Mouse (Mus musculus): ENCODE measurements around the gene Tmsb15l.
A peak's percentile ranks its signal among the peaks of the same experiment; 100 is the strongest.
"Not testable (repeated sequence)": the region's sequence is repeated elsewhere in the genome, so short reads cannot be mapped to it uniquely, and the experiment has no call there.

The Tmsb15l gene

GRCm38 (mm10) chrX:136976424-136977084 is at the start of gene Tmsb15l, which contains the start of gene Tmsb15b1:
Gene Tmsb15l, minus strand, starts transcription at chrX:136976869.
Gene Tmsb15b1, minus strand, starts transcription at chrX:136976874.
- DNase-seq (ENCODE audit: low spot score in 2 of 2), result peak; percentile 64 to 82

- peak; percentile 30 to 38 for DNase-seq (ENCODE audit: low spot score in 2 of 2)
Observed at GRCm38 (mm10) chrX:137019310-137019709, 42.6 kb upstream of the Tmsb15l start.

DNA sequence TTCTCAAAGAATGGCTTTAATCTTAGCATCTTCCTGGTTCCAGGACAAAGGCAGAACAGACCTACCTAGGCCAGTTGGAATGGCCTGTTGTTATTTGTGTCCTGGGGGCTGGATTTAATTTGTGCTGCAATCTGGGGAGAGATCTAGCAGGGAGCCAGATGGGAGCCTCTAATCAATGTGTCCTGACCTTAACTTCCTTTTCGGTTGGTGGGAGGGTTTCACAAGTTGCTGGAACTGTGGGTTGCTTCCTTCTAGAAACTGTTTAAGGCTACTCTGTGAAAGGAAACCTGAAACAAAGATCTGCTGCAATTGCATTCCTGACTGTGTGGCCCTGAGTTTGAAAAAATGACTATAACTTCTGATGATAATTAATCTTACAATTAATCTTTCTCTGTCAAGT is 41.0 kb upstream of the Tmsb15l start:
- no peak for DNase-seq (ENCODE audit: low spot score in 2 of 2)

DNA sequence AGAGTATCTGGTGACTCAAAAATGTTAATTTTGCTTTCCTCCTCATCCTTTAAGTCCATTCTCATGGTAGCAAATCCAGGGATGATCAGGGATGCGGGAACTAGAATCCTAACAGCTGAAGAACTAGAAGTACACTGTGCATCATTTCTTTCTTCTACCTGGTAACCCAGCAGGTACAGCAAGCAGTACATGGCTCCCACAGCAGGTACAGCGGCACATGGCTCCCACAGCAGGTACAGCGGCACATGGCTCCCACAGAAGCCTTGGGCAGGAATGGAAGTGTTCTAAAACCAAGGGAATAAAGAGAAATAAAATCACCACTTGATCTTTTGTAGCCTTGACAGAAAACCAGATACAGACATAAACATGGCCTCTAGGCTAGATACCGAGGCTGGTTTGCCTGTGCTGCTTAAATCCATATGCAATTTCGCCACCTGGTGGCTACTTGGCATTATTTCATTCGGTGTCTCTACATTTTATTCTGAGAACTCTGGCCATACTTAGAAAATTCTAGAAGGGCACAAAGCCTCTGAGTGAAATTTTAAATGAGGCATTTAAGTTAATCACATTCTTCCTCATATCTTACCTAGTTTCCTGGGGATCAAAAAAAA is 38.5 kb upstream of the Tmsb15l start:
- DNase-seq (ENCODE audit: low spot score in 2 of 2), result peak; percentile 41 to 47

- DNase-seq (ENCODE audit: low spot score in 2 of 2), result no peak
Observed at GRCm38 (mm10) chrX:136996256-136996655, 19.6 kb upstream of the Tmsb15l start.

DNA sequence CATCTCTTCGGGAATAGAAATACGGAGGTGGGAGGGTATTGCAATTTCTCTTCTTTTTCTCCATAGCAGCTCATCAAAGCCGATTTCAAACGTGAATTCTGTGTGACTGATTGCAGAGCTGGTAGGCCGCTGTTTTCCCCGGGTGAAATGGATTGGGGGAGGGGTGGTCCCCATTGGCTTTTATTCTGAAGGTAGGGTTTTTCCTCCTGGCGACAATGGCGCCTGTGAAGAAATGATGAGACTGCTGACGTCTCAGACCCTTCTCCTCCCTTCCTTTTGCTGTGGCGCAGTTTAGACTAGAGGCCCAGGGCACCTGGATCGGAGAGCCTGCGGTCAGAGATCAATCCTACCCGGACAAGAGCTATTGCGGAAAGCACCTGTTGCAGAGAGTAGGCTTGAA is 17.0 kb upstream of the Tmsb15l start:
- DNase-seq (ENCODE audit: low spot score in 2 of 2), result no peak

DNA sequence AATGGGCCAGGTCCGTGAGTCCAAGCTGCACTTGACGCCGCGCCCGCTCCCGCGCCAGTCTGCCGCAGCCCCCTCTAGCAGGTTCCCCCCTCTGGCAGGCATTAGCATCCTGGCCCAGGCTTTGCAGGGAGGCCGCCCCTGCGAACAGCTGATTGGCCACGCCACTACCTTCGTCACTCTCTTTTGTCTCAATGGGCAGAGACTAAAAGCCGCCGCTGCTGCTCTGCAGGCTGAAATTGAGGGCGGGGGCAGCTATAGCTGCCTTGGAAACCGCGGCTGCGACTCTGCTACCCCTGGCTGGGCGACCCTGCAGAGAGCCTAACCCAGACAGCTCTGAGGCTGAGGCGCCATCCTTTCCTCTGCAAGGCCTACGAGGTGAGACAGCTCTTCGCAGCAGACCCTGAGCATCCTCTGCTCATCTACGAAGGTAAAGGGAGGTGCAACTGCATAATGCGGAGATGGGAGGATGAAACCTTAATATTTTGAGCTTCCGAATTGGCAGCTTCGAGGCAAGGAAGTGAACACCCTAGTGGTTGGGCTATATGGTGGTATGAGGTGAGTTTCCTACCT is 16.4 kb upstream of the Tmsb15l start, which contains the start of gene Zcchc18:
TSS of gene Zcchc18 (plus strand) at position 178 of the 570 bp plus-strand sequence.
- peak; percentile 77 to 82 for DNase-seq (ENCODE audit: low spot score in 2 of 2)

- peak in 1 of 2 experiments; percentile 9 for DNase-seq (ENCODE audit: low spot score in 2 of 2)
Observed at GRCm38 (mm10) chrX:136992191-136992965, 15.7 kb upstream of the Tmsb15l start.

DNA sequence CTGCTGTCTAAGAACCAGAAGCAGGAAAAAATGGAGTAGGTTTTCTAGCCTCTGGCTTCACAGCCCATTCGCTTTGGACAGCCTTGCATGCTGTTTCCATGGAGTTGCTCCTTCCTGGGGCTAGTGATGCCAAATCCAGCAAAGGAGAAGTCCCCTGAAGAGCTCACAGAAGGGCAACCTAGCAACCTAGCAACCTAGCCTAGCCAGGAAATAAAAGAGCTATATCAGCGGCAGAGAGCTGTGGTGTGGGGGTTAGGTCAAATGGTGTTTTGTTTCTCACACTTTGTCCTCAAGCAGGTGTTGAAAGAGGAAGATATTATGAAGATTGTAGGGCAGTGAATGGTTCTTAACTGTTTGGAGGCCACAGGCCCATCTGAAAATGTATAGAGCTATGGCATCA is 14.6 kb upstream of the Tmsb15l start:
- peak; percentile 40 to 52 for DNase-seq (ENCODE audit: low spot score in 2 of 2)

DNA sequence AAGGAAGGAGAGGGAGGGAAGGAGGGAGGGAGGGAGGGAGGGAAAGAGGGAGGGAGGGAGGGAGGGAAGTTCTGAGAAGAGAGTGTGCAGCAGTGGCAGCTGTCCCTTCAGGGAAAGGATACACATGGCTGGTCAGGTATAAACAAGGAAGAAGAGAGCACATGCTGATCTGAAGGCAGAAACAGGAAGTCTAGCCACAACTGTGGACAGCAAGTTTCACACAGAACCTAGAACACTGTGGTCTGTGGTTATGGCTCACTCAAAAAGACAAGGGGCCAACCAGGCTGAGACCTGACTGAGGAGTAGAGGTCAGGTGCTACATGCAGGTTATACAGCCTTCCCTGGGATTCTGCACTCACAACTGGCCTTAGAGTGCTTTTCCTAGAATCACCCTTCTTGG is 9.4 kb upstream of the Tmsb15l start:
- DNase-seq (ENCODE audit: low spot score in 2 of 2), result peak; percentile 67 to 69

- no peak for DNase-seq (ENCODE audit: low spot score in 2 of 2)
Observed at GRCm38 (mm10) chrX:136978616-136979015, 1.9 kb upstream of the Tmsb15l start.

DNA sequence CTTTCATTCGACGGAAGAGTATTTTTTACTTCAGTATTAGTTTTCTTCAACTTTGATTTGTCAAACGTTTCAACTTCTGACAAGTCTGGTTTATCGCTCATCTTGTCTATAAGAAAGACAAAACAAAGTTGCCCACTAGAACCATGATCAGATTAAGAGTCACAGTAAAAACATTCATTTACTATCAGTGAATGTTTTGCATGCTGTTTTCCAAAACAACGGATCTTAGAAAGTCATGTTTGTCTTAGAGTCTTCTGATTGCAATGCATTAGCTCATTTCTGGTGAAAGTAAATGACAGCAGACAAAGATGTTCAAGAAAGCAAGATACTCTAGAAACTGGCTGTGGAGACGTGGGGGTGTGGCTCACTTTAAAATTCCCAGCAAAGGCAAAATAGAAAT is 1.3 kb downstream of the Tmsb15l start, which contains the start of gene Tmsb15b2:
TSS of gene Tmsb15b2 (minus strand) at position 101 of the 400 bp plus-strand sequence.
- DNase-seq (ENCODE audit: low spot score in 2 of 2), result not testable (repeated sequence)

- DNase-seq (ENCODE audit: low spot score in 2 of 2), result no peak
Observed at GRCm38 (mm10) chrX:136959688-136960087, 17.0 kb downstream of the Tmsb15l start.

DNA sequence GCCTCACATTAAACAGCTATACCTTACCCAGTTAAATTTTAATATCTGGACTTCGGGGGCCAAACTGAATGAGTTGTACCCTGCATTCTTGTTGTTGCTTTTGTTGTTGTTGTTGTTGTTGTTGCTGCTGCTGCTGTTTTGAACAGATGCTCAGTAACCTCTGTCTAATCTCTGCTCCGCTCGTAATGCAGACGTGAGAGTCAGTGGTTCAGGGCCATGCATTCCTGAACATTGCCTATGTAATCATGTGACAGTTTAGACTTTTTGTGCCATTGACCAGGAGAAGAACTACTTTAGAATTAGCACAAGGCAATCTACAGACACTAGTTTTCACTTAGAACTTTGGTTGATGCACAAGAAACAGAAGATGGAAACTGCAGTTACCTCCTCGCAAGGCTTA is 18.4 kb downstream of the Tmsb15l start:
- DNase-seq (ENCODE audit: low spot score in 2 of 2), result not testable (repeated sequence)

DNA sequence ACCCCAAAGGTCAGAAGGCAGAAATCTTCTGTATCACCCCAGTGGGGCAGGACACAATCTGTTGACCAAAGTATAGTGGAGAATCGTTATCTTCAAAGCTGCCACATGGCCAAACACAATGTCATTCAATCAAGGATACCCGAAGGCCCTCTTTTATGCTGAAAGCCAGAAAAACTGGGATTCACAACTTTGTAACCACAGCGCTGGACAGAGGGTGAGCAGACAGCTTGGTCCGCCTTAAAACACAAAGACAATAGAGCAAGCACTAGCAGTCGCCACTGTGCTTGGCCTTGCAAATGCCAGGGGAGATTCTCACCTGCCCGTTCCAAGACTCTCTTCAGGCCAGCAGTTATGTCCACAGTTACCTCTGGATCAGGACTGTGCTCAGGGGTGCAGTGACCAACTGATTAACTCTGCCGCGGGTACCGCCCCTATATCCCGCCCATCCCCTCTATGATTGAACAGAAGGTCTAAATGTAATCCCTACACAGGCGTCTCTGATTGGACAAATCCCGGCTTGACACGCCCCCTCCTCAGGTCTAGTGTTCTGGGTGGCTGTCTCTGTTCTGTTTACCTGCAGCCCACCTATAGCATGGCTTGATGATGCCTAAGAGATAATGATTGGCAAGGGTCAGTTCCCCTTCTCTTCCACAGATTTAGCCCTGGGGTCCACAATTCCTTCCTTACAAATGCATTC is 18.9 kb downstream of the Tmsb15l start:
- DNase-seq (ENCODE audit: low spot score in 2 of 2), result peak in 1 of 2 experiments; percentile 55

DNA sequence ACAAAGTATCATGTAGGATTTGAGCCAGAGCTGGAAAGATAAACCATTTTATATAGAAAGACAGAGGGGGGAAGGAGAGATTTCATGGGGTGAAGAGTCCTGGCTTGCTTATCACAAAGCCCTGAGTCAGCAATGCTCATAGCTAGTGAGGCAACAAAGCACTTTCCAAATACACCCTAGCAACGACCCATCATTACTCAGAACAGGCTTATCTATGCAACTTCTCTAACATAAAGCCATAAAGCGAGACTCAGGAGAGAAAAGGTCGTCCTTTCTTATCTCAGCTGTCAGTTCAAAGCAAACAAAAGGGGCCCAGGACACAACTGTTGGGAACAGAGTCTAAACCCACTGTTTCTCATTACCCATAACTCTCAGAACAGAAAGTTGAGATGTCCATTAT is 38.7 kb downstream of the Tmsb15l start:
- DNase-seq (ENCODE audit: low spot score in 2 of 2), result no peak

DNA sequence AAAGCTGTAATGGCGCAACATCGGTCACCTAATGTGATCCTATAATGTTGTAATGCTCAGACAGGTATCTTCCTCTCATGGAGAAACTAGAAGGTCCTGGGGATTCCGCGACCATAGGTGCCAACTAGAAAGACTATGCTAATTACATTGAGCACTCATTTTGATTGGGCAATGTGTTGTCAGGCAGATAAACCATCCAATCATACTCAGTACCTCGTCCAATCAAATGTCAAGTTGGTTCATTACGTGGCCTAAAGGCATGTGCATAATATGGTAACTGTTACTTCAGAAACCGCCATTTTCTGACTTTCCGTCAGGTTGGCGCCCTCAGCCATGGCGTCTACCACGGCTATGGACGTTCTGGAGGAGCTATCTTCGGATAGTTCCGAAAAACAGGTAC is 49.6 kb downstream of the Tmsb15l start, which contains the start of gene H2bfm:
TSS of gene H2bfm (plus strand) at position 295 of the 400 bp plus-strand sequence.
- no peak for DNase-seq (ENCODE audit: low spot score in 2 of 2)

GRCm38 (mm10) chrX:136925863-136926262 is 50.8 kb downstream of the Tmsb15l start:
- no peak for DNase-seq (ENCODE audit: low spot score in 2 of 2)
